Mouse (Mus musculus) cerebellum, adult 2 months (tissue): ENCODE measurements around the gene Taf5. TPM values are rescaled to one million over a fixed set of nuclear protein-coding genes. Genes with fewer than 3 reads are reported as not detected.

ENCODE experiments used
- DNase-seq, 2 experiments: peaks; one replicate each; pipeline ENCODE4 v3.0.0; 2021
- H3K27ac ChIP-seq: fragments of 200-500 bp; 2 replicates; pipeline ENCODE4 v1.5.1; 2012; ENCODE audit warnings: low read length, control low read depth, inconsistent platforms; ENCODE audit not compliant: insufficient read depth
- H3K27me3 ChIP-seq: fragments of 200-500 bp; 2 replicates; pipeline ENCODE4 v1.6.1; 2012; ENCODE audit warnings: inconsistent platforms, mild to moderate bottlenecking, low read length, moderate library complexity; ENCODE audit not compliant: control insufficient read depth, insufficient read depth
- H3K4me1 ChIP-seq: fragments of 200-500 bp; 2 replicates; pipeline ENCODE4 v1.6.1; 2011; ENCODE audit warnings: low read length; ENCODE audit not compliant: control insufficient read depth, insufficient read depth
- H3K4me3 ChIP-seq: fragments of 200-500 bp; replicated peaks from 2 replicates; pipeline ENCODE3; 2011; ENCODE audit warnings: mild to moderate bottlenecking, low read depth, low read length, control low read depth; ENCODE audit not compliant: insufficient read depth
- CTCF ChIP-seq: fragments of 200-500 bp; IDR thresholded peaks from 2 replicates; pipeline ENCODE4 v1.5.1; 2011; ENCODE audit warnings: low read depth, mild to moderate bottlenecking, control low read depth, low read length, moderate library complexity, borderline replicate concordance; ENCODE audit not compliant: insufficient read depth
- POLR2A ChIP-seq: fragments of 200-500 bp; IDR thresholded peaks from 2 replicates; pipeline ENCODE4 v1.6.1; 2011; ENCODE audit warnings: low read length, control low read depth, borderline replicate concordance; ENCODE audit not compliant: insufficient read depth
- WGBS: fragments of 180-500 bp; shearing (Covaris S2); methylation state at CpG from one replicate; pipeline ENCODE4 v1.1.7; 2018; 5-methylcytosine and 5-hydroxymethylcytosine counted together
- polyA plus RNA-seq: library from polyadenylated mRNA; depleted of rRNA; stranded (reverse); fragments of >200 nt; gene quantifications from 2 replicates; pipeline ENCODE4 v1.2.3, GENCODE M21; 2012

Taf5 gene
- polyA plus RNA-seq, 1 experiment, result 5.2 TPM

- Histone ChIP-seq H3K4me1 (0 out of 2 replicates have a peak, but pooled peaks cover 4% of the 10 kb centered on the region), H3K4me3 (no peak overlapping the region), H3K27me3 (no peaks in the 10 kb centered on the region), H3K27ac (no peak overlapping the region)
- TF ChIP-seq CTCF (no peak), POLR2A (no peak)
- 69% methylated on average over 4 of the region's 4 CpGs for WGBS
- DNase-seq, result no peak
These were observed 18.5 kb upstream of the Taf5 start for GRCm38 (mm10) chr19:47049061-47049460.

GRCm38 (mm10) chr19:47049840-47050239, 17.7 kb upstream of the Taf5 start:
- H3K4me1 ChIP-seq, result 0 out of 2 replicates have a peak, but pooled peaks cover 4% of the 10 kb centered on the region
- H3K4me3 ChIP-seq, result peak overlapping the region; percentile 61
- H3K27ac ChIP-seq, result no peak overlapping the region
- no peaks in the 10 kb centered on the region for H3K27me3 ChIP-seq
- DNase-seq, result no peak
- TF ChIP-seq POLR2A (no peak), CTCF (no peak)
- 4% methylated on average over 7 of the region's 7 CpGs for WGBS

- peak; percentile 90 to 91 for DNase-seq
These were observed 17.1 kb upstream of the Taf5 start, which contains the start of gene Pcgf6 for GRCm38 (mm10) chr19:47050271-47051032. Pcgf6 (minus strand) TSS chr19:47050906.

DNA sequence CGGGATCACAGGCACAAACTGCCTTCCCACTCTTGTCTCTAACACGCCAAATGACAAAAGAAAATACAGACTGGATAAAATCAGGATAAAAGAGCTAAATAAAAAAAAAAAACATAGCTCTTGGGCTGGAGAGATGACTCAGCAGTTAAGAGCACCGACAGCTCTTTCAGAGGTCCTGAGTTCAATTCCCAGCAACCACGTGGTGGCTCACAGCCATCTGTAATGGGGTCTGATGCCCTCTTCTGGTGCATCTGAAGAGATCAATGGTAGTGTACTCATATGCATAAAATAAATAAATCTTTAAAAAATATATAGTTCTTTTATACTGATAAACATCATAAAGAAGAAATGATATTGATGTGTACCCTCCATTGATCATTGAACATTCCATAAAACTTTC, 14.6 kb upstream of the Taf5 start:
- 0 out of 2 replicates have a peak, but pooled peaks cover 4% of the 10 kb centered on the region for H3K4me1 ChIP-seq
- DNase-seq, result no peak
- no peaks in the 10 kb centered on the region for H3K27me3 ChIP-seq
- 85% methylated on average over 4 of the region's 4 CpGs for WGBS
- no peak overlapping the region for H3K27ac ChIP-seq
- no peak overlapping the region for H3K4me3 ChIP-seq
- TF ChIP-seq CTCF (no peak), POLR2A (no peak)

More at GRCm38 (mm10) chr19:47050271-47051032, 17.1 kb upstream of the Taf5 start, which contains the start of gene Pcgf6:
- H3K4me3 ChIP-seq, result peak within 1 kb of the TSS; percentile 61
- 0 out of 2 replicates have a peak, but pooled peaks cover 4% of the 10 kb centered on the region for H3K4me1 ChIP-seq
- under 1% methylated on average over 75 of the region's 75 CpGs for WGBS
- peak within 1 kb of the TSS; percentile 42; the same call in 1 of the 2 replicates for H3K27ac ChIP-seq
- H3K27me3 ChIP-seq, result no peaks in the 10 kb centered on the region
- peak; percentile 75 for TF ChIP-seq POLR2A
- TF ChIP-seq CTCF, result no peak

DNA sequence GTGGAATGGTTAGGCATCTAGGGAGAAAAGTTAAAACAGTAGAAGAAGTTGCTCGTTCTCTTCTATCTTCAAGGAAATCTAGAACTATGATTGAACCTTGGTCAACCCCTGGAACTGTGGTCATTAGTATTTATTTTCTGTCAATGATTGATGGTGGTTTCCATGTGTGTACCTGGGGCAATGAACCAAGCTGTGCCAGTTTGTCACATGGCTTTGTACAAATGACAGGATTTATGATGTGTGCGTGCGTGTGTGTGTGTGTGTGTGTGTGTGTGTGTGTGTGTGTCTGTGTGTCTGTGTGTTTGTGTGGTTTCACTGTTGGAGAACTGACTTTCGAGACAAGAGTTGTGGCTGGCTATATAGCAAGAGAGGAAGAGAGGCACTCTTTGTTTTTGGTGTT, 14.1 kb upstream of the Taf5 start:
- H3K27ac ChIP-seq, result no peak overlapping the region
- TF ChIP-seq CTCF, result no peak
- no peak for TF ChIP-seq POLR2A
- H3K4me3 ChIP-seq, result no peak overlapping the region
- no peaks in the 10 kb centered on the region for H3K27me3 ChIP-seq
- 0 out of 2 replicates have a peak, but pooled peaks cover 4% of the 10 kb centered on the region for H3K4me1 ChIP-seq
- no peak for DNase-seq
- WGBS, result 92% methylated on average over 4 of the region's 4 CpGs

DNA sequence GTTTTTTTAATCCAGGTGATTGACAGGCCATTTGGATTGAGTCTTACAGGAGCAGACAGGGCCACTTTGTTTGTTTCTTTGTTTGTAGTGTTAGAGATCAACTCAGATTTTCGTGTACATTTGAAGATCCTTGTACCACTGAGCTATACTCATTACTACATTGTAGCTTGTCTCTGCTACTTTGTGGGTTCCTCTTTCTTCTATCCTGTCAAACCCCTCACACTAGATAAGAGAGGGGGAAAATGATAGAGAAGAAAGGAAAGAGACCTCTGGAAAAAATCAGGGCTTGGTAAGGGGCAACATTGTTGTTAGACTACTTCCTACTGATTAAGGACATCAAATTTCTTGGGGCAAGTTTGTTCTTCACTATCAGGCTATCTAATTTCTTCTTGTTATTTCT, 9.9 kb upstream of the Taf5 start:
- Histone ChIP-seq H3K27ac (no peak overlapping the region), H3K27me3 (no peaks in the 10 kb centered on the region), H3K4me3 (no peak overlapping the region), H3K4me1 (no peaks in the 10 kb centered on the region)
- 57% methylated on average over 1 of the region's 1 CpGs for WGBS
- DNase-seq, result no peak
- TF ChIP-seq CTCF (no peak), POLR2A (no peak)

DNA sequence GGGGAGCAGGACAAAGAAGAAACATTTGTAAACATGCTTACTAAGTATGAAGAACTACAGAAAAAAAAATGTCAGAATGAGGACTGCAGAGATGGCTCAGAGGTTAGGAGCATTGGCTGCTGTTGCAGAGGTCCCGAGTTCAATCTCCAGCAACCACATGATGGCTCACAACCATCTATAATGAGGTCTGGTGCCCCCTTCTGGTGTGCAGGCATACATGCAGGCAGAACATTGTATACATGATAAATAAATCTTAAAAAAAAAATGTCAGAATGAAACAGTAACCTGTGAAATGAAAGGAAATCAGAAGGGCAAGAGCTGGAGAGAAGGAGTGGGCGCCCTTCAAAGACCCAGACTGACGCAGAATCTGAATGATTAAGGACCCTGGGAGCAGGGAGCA, 1.7 kb upstream of the Taf5 start:
- Histone ChIP-seq H3K4me1 (peaks cover 3% of the 10 kb centered on the region; the same call in 1 of the 2 replicates), H3K27me3 (no peaks in the 10 kb centered on the region), H3K27ac (no peak overlapping the region), H3K4me3 (no peak overlapping the region)
- TF ChIP-seq POLR2A, result no peak
- DNase-seq, result no peak
- WGBS, result 86% methylated on average over 3 of the region's 3 CpGs

- H3K4me3 ChIP-seq, result peak overlapping the region; percentile 60
- peak; percentile 82 to 84 for DNase-seq
- H3K27ac ChIP-seq, result peak overlapping the region; percentile 67
- H3K4me1 ChIP-seq, result peaks cover 3% of the 10 kb centered on the region; the same call in 1 of the 2 replicates
- TF ChIP-seq POLR2A, result peak; percentile 30; the same call in 1 of the 2 replicates
- no peak for TF ChIP-seq CTCF
- no peaks in the 10 kb centered on the region for H3K27me3 ChIP-seq
- under 1% methylated on average over 72 of the region's 72 CpGs for WGBS
These were observed 522 bp downstream of the Taf5 start for GRCm38 (mm10) chr19:47067924-47068611.
